Mouse (Mus musculus) lung, embryonic 15.5 days (tissue): ENCODE data around the gene Nectin4. TPM values are rescaled to one million over a fixed set of nuclear protein-coding genes. Genes with fewer than 3 reads are reported as not detected.

Experiments
- ATAC-seq: fragments of 200-750 bp; cut with Nextera tagmentation; 2 replicates; pipeline ENCODE4 v1.8.0; 2017; ENCODE audit warnings: moderate number of reproducible peaks, borderline replicate concordance; ENCODE audit not compliant: low FRiP score, low TSS enrichment; ENCODE audit errors: extremely low read depth
- H3K27ac ChIP-seq: fragments of 300-500 bp; sonication (generic); 2 replicates; pipeline ENCODE4 v1.5.1; 2015; ENCODE audit warnings: moderate library complexity, mild to moderate bottlenecking, inconsistent platforms
- H3K27me3 ChIP-seq: fragments of 300-500 bp; sonication (generic); 2 replicates; pipeline ENCODE4 v1.6.1; 2015; ENCODE audit warnings: inconsistent platforms
- H3K36me3 ChIP-seq: fragments of 300-500 bp; sonication (generic); 2 replicates; pipeline ENCODE4 v1.6.1; 2015; ENCODE audit warnings: inconsistent platforms
- H3K4me1 ChIP-seq: fragments of 300-500 bp; sonication (generic); 2 replicates; pipeline ENCODE4 v1.6.1; 2015; ENCODE audit warnings: inconsistent platforms
- H3K4me2 ChIP-seq: fragments of 300-500 bp; sonication (generic); 2 replicates; pipeline ENCODE4 v1.6.1; 2015; ENCODE audit warnings: inconsistent platforms, mild to moderate bottlenecking, moderate library complexity
- H3K4me3 ChIP-seq: fragments of 300-500 bp; sonication (generic); 2 replicates; pipeline ENCODE4 v1.5.1; 2015; ENCODE audit warnings: mild to moderate bottlenecking, inconsistent platforms
- H3K9ac ChIP-seq: fragments of 300-500 bp; sonication (generic); 2 replicates; pipeline ENCODE4 v1.6.1; 2015; ENCODE audit warnings: inconsistent platforms
- H3K9me3 ChIP-seq: fragments of 300-500 bp; sonication (generic); 2 replicates; pipeline ENCODE4 v1.6.1; 2016; ENCODE audit warnings: inconsistent platforms
- WGBS: fragments of 180-500 bp; shearing (Covaris S2); methylation state at CpG from one replicate; pipeline ENCODE4 v1.1.7; 2015; 5-methylcytosine and 5-hydroxymethylcytosine counted together
- polyA plus RNA-seq: library from polyadenylated mRNA; unstranded; fragments of >200 nt; fragmentation: Nextera tagmentation; extraction: Ambion mirVana; gene quantifications from 2 replicates; pipeline ENCODE4 v1.2.1, GENCODE M21; 2015

Gene Nectin4
- polyA plus RNA-seq, 1 experiment from 2014 or later: 7.3 TPM

DNA sequence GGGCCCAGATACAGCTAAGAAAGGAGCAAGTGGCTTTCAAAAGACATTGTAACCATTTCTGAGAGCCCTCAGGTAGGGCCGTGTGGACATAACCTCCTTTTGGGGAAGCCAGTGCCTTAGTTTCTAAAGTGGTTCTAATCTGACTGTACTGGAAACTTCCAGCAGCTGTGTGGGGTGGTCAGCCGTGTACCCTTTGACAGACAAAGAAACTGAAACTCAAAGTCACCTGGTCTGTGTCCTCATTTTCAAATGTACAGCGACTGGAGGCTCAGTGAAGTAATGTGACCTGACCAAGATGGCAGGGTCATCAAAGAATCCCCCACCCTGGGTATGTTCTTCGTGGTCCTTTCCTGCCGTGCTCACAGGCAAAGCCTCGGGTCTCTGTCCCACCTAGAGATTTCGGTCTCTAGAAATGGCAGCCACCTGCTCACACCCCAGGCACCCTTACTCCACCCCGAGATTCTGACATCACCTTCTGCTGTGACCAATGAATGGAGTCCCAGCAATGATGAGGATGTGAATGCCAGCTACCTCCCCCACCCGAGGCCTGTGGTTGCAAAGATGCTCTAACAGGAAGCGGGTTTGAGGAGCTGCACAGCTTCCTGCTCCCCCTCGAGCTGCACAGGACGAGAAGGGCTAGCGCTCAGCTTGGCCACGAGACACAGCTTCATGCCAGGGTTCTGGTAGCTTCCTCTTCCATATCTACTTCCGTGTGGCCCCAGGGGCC, 18.6 kb downstream of the Nectin4 start, which contains the start of gene Arhgap30:
Gene Arhgap30, plus strand, starts transcription at position 579 of the 727 bp plus-strand sequence.
- Histone ChIP-seq H3K4me2 (no peak within 1 kb of the TSS), H3K4me1 (no peaks in the 10 kb centered on the region), H3K36me3 (no peaks in the 10 kb centered on the region), H3K9me3 (no peaks in the 10 kb centered on the region), H3K27me3 (no peaks in the 10 kb centered on the region), H3K4me3 (0 out of 2 replicates have a peak within 1 kb of the TSS, but pooled peaks have one; percentile 12), H3K27ac (no peak within 1 kb of the TSS; the same call in 1 of the 2 replicates), H3K9ac (no peak within 1 kb of the TSS)
- ATAC-seq: 0 out of 2 replicates have a peak, but pooled peaks have one; percentile 11
- WGBS: 72% methylated on average over 15 of the region's 15 CpGs

DNA sequence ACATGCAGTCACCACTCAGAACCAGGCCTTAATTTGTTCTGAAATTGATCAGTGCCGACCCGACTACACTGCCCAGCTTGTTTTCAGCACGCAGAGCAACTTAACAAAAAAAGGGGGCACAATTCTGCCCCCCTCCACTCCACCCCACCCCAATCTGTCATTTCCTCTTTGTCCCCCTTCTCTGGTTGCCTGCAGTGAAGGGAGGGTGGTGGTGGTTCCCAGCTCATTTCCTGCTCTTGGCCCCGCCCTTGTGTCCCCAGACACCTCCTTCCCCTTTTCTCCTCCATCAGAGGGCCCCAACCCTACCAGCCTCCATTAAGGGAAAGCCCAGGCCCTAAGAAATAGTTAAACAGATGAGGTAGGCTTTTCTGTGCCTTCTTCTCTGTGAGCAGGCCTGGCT, 20.2 kb downstream of the Nectin4 start:
- ATAC-seq: no peak
- H3K27ac ChIP-seq: no peak overlapping the region
- H3K27me3 ChIP-seq: no peaks in the 10 kb centered on the region
- H3K9ac ChIP-seq: no peak overlapping the region
- no peaks in the 10 kb centered on the region for H3K9me3 ChIP-seq
- no peaks in the 10 kb centered on the region for H3K36me3 ChIP-seq
- H3K4me1 ChIP-seq: no peaks in the 10 kb centered on the region
- no peak overlapping the region for H3K4me2 ChIP-seq
- WGBS: 61% methylated on average over 4 of the region's 4 CpGs
- H3K4me3 ChIP-seq: no peak overlapping the region

DNA sequence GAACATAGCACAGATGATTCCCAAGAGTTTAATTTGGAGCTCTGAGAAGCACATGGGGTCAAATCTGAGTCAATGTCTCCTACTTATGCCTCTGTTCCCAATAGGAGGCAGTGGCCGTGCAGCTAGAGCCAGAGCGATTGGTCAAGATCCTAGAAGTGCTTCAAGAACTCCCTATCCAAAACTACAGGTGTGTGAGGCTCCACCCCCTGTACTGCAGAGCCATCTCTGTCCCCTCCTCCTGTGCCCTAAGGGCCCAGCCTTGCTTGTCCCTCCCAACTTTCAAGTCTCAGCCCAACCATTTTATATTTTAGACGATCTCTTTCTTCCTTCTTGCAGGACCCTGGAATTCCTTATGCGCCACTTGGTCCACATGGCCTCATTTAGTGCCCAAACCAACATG, 31.9 kb downstream of the Nectin4 start:
- Histone ChIP-seq H3K4me1 (no peaks in the 10 kb centered on the region), H3K9ac (no peak overlapping the region), H3K4me3 (no peak overlapping the region), H3K36me3 (no peaks in the 10 kb centered on the region), H3K27ac (no peak overlapping the region), H3K9me3 (no peaks in the 10 kb centered on the region), H3K4me2 (no peak overlapping the region), H3K27me3 (no peaks in the 10 kb centered on the region)
- 73% methylated on average over 4 of the region's 4 CpGs for WGBS
- ATAC-seq: no peak

DNA sequence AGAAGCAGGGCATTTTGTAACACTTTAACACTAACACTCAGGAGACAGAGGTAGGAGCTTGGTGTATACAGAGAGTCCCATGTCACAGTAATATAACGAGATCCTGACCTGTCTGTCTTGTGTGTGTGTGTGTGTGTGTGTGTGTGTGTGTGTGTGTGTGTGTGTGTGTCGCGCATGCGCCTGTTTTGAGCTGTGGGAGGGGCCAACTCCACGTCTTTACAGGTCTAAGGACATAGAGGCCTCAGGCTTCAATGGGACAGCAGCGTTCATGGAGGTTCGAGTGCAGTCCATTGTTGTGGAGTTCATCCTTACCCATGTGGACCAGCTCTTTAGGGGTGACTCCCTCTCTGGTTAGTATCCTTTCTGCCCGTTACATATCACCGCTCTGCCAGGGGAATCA, 33.1 kb downstream of the Nectin4 start:
- H3K27ac ChIP-seq: no peak overlapping the region
- 81% methylated on average over 9 of the region's 9 CpGs for WGBS
- no peak overlapping the region for H3K9ac ChIP-seq
- H3K4me3 ChIP-seq: no peak overlapping the region
- no peak overlapping the region for H3K4me2 ChIP-seq
- H3K27me3 ChIP-seq: 0 out of 2 replicates have a peak, but pooled peaks cover 4% of the 10 kb centered on the region
- no peaks in the 10 kb centered on the region for H3K36me3 ChIP-seq
- ATAC-seq: no peak
- H3K9me3 ChIP-seq: no peaks in the 10 kb centered on the region
- H3K4me1 ChIP-seq: no peaks in the 10 kb centered on the region

DNA sequence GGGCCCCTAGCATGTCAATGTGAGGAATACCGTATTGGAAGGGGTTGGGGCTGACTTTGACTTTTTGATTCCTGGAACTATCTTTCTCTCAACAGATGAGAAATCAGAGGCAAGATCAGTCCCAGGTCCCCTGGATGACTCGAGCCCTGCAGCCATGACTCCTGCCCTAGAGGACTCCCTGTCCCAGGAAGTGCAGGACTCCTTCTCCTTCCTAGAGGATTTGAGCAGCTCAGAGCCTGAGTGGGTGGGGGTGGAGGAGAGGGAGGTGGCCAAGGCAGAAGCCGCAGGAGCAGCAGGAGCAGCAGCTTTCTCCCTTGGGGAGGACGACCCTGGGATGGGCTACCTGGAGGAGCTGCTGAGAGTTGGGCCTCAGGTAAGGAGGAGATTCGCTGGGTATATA, 37.4 kb downstream of the Nectin4 start:
- no peak overlapping the region for H3K4me2 ChIP-seq

DNA sequence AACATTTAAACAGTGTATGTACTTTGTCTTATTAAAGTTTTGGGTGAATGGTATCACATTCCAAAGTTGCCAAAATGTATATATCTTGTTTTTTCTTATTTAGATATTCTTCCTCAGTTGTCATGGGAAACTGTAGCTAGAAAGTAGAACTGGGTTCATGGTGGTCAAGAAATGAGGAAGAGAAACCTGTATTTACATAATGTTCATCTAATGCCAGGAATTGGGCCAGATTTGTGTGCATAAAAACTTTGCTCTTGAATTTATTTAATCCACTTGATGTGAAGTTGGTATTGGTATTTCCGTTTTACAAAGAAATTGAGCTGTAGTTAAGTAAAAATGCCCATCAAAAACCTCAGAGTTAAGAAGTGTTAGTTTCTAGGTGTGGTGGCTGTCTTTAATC, 40.3 kb downstream of the Nectin4 start:
- Histone ChIP-seq H3K27me3 (peaks cover 21% of the 10 kb centered on the region; the same call in 1 of the 2 replicates), H3K4me2 (no peak overlapping the region), H3K27ac (no peak overlapping the region), H3K9ac (no peak overlapping the region), H3K9me3 (no peaks in the 10 kb centered on the region), H3K4me3 (peak overlapping the region; percentile 77; the same call in 1 of the 2 replicates), H3K36me3 (peaks cover 2% of the 10 kb centered on the region), H3K4me1 (peaks cover 16% of the 10 kb centered on the region)
- ATAC-seq: no peak
- WGBS: 82% methylated on average over 1 of the region's 1 CpGs

More for the DNA sequence above, 37.4 kb downstream of the Nectin4 start:
- H3K4me3 ChIP-seq: no peak overlapping the region
- H3K9me3 ChIP-seq: no peaks in the 10 kb centered on the region
- no peak overlapping the region for H3K9ac ChIP-seq
- peaks cover 21% of the 10 kb centered on the region; the same call in 1 of the 2 replicates for H3K27me3 ChIP-seq
- H3K27ac ChIP-seq: no peak overlapping the region
- H3K4me1 ChIP-seq: peaks cover under 1% of the 10 kb centered on the region; the same call in 1 of the 2 replicates
- 74% methylated on average over 5 of the region's 5 CpGs for whole genome bisulfite sequencing
- no peak for ATAC-seq
- no peaks in the 10 kb centered on the region for H3K36me3 ChIP-seq

DNA sequence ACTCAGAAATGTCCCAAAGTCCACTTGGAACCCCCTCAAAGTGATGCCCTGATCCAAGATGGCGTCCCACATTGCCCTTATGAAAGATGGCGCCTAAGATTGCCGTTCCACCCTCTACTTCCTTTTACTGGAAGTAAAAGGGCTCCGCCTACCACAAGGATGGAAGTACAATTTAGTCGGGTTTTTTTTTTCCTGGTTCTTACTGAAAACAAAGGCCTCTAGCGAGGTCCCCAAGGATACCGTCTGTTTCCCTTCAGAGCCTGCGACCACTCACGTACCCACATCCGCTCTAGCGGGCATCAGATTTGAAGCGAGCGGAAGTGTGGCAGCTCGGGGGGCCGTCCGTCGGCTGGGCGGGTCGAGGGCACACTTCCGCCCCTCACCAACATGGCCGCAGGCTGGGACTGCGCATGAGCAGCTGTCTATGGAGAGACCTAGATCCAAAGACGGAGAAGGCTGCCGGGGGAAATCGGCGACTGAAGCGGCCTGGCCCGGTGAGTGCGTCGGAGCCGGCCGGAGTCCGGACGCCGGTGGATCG, 41.1 kb downstream of the Nectin4 start, which contains the start of gene Usf1:
Gene Usf1, plus strand, starts transcription at position 367 of the 538 bp plus-strand sequence.
- H3K27ac ChIP-seq: peak within 1 kb of the TSS; percentile 94
- H3K36me3 ChIP-seq: peaks cover 10% of the 10 kb centered on the region
- peaks cover 16% of the 10 kb centered on the region for H3K4me1 ChIP-seq
- H3K4me3 ChIP-seq: peak within 1 kb of the TSS; percentile 77
- H3K9me3 ChIP-seq: no peaks in the 10 kb centered on the region
- peak within 1 kb of the TSS; percentile 95 for H3K9ac ChIP-seq
- peak; percentile 96 for ATAC-seq
- 1% methylated on average over 36 of the region's 36 CpGs for WGBS
- H3K4me2 ChIP-seq: peak within 1 kb of the TSS; percentile 60
- H3K27me3 ChIP-seq: peaks cover 21% of the 10 kb centered on the region; the same call in 1 of the 2 replicates

DNA sequence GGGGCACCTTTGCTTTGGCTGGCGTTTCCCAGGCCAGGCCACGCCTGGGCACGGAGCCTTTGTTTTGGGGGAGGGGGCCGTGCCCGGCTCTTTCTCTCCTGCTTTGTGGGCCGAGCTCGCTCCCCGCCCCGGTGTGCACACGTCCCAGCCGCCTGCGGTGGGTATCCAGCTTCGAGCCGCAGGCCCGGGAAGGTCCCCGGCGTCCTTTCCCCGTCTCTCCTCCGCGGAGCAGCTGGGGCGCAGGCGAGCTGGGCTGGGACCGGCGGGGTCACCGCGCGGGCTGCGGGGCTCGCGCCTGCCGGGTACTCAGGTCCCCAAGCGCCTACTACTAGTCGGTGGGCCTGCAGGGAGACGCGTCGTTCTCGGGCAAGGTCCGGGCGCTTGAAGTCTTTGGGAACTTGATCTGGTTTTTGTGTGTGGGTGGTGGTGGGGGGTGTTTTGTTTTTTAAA, 41.6 kb downstream of the Nectin4 start:
- 0% methylated on average over 32 of the region's 39 CpGs for WGBS
- peak overlapping the region; percentile 77 for H3K4me3 ChIP-seq

DNA sequence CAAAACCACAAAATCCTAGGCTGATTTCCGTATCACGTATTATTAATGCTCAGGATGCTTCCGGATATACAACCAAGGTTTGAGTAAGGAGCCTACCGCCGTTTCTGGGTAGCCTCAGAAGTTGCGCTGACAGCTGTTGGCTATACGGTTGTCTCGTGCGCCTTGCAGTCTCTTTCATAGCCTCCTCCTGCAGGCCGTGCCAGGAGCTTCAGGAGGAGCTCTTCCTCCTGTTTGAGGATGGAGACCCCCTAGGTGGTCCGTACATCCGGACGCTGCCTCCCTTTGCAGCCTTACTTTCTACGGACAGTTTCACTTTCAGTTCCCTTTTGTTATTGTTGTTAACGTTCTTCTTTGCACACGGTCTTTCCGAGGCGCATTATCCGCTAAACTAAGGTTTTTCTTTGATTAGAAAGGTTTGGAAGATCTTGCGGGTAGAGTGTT, 42.1 kb downstream of the Nectin4 start:
- under 1% methylated on average over 20 of the region's 20 CpGs for WGBS
- peak; percentile 48; the same call in 1 of the 2 replicates for ATAC-seq
- H3K4me1 ChIP-seq: peaks cover 16% of the 10 kb centered on the region

More for the DNA sequence above, 41.6 kb downstream of the Nectin4 start:
- peak overlapping the region; percentile 60 for H3K4me2 ChIP-seq
- ATAC-seq: peak; percentile 68
- H3K9me3 ChIP-seq: no peaks in the 10 kb centered on the region
- peak overlapping the region; percentile 95 for H3K9ac ChIP-seq
- H3K36me3 ChIP-seq: peaks cover 15% of the 10 kb centered on the region
- H3K27ac ChIP-seq: peak overlapping the region; percentile 94
- H3K27me3 ChIP-seq: peaks cover 21% of the 10 kb centered on the region; the same call in 1 of the 2 replicates
- peaks cover 16% of the 10 kb centered on the region for H3K4me1 ChIP-seq

DNA sequence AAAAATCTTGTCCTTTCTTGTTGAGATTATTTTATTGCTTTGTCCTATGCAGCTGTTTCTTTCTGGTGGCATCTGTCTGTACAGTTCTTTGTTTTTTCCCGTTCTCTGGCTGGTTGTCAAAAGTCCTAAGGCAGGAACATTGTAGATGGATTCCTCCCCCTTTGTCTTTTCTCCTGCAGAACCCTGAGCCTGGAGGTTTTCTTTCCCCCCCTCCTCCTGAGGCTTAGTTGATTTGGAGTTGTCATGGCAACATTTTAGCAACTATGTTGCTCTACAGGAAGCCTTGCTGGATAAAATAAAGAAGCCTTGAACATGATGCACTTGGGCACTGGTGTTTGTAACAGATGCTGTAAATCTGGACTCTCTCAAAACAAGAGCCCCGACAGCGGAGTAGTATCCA, 42.5 kb downstream of the Nectin4 start:
- Histone ChIP-seq H3K4me2 (peak overlapping the region; percentile 60), H3K4me1 (peaks cover 16% of the 10 kb centered on the region), H3K27ac (peak overlapping the region; percentile 94), H3K36me3 (peaks cover 24% of the 10 kb centered on the region), H3K9me3 (no peaks in the 10 kb centered on the region), H3K9ac (peak overlapping the region; percentile 95), H3K4me3 (peak overlapping the region; percentile 77), H3K27me3 (peaks cover 21% of the 10 kb centered on the region; the same call in 1 of the 2 replicates)
- 59% methylated on average over 3 of the region's 3 CpGs for WGBS
- ATAC-seq: no peak

More for the DNA sequence above, 42.1 kb downstream of the Nectin4 start:
- Histone ChIP-seq H3K27me3 (peaks cover 21% of the 10 kb centered on the region; the same call in 1 of the 2 replicates), H3K9me3 (no peaks in the 10 kb centered on the region), H3K9ac (peak overlapping the region; percentile 95), H3K27ac (peak overlapping the region; percentile 94), H3K4me3 (peak overlapping the region; percentile 77), H3K36me3 (peaks cover 20% of the 10 kb centered on the region), H3K4me2 (peak overlapping the region; percentile 60)

DNA sequence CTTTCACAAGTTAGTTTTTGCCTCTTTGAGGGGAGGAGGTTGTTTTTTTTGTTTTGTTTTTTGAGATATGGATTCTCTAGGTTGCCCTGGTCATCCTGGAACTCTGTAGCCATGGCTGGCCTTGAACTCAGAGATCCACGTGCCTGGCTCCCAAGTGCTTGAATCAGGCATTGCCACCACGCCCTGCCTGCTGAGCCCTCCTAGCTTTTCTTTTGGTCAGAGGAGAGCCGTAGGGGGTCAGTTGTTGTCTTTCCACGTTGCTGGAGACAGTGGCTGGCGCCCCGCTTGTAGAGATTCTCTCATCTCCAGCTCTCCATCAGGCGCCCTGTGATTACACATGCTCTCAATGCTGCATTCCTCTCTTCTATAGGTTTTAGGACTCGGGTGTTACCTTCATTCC, 43.7 kb downstream of the Nectin4 start:
- Histone ChIP-seq H3K36me3 (peaks cover 34% of the 10 kb centered on the region), H3K4me1 (peaks cover 16% of the 10 kb centered on the region), H3K4me2 (no peak overlapping the region), H3K27me3 (peaks cover 14% of the 10 kb centered on the region; the same call in 1 of the 2 replicates), H3K4me3 (no peak overlapping the region), H3K9me3 (no peaks in the 10 kb centered on the region), H3K9ac (no peak overlapping the region), H3K27ac (no peak overlapping the region)
- ATAC-seq: no peak
- WGBS: 75% methylated on average over 8 of the region's 8 CpGs

DNA sequence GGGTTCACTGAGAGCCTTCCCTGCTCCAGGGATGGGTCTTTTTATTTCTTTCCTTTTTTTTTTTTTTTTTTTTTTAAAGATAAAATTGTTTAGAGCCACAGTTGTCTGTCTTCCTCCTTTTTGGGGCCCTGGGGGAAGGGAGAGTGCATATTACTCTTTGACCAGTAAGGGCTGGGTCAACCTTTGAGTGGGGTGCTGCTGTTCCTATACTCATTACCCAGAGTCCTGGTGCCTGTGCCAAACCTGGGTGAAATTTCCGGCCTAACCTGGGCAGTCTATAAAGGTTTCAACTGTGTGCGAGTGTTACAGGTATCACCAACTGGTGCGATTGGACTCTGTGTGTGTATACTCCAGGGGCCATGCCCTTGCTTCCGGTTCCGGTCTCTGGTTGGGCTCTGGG, 48.8 kb downstream of the Nectin4 start, which contains the start of gene Tstd1:
Gene Tstd1, plus strand, starts transcription at position 213 of the 400 bp plus-strand sequence.
- no peak for ATAC-seq
- H3K4me1 ChIP-seq: peaks cover 18% of the 10 kb centered on the region
- WGBS: 64% methylated on average over 5 of the region's 5 CpGs
- no peak within 1 kb of the TSS for H3K9ac ChIP-seq
- no peak within 1 kb of the TSS for H3K4me3 ChIP-seq
- peaks cover 49% of the 10 kb centered on the region for H3K36me3 ChIP-seq
- H3K27ac ChIP-seq: peak within 1 kb of the TSS; percentile 77
- H3K27me3 ChIP-seq: no peaks in the 10 kb centered on the region
- H3K4me2 ChIP-seq: no peak within 1 kb of the TSS
- no peaks in the 10 kb centered on the region for H3K9me3 ChIP-seq
